Comparison of ENCODE assay signal across 14 mouse cellular contexts in the genomic region with DNA sequence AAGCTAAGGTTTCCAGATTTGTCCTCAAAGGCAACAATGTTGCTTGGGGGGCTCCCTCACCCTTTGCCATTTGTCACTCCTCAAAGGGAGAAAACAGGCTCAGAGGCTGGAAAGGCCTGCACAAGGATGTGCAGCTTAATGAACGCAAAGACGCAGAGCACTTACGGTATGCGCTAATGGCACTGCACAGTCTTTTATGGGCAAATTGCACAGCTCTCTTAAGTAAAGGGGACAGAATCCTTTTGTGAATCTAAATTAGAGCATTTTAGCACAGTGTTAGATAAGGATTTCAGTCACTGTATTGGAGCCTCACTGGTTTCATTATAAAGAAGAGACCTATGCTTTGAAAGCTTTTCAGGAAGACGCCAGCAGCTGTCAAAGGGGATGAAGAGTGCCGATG.
"Had no signal": no experiment of that assay in that cellular context is flagged by ENCODE, and none has a peak within 500 bp of the region (broad histone marks: within the 10 kb centered on the region; RNA-seq: fewer than 3 reads in every experiment).

No protein-coding gene starts in this region.

- ATAC-seq: liver, postnatal 0 days had no signal

- H3K9ac ChIP-seq: limb, embryonic 12.5 days; liver, embryonic 13.5 days; liver, postnatal 0 days; lung, embryonic 15.5 days; stomach, embryonic 15.5 days had no signal

- H3K27ac ChIP-seq: layer of hippocampus, adult 2 months; limb, embryonic 12.5 days; liver, embryonic 13.5 days; lung, embryonic 15.5 days; macrophage; stomach, embryonic 15.5 days had no signal

- DNase-seq: kidney, postnatal 10 days; kidney, postnatal 4 days; liver; liver, embryonic 13.5 days; liver, postnatal 0 days; lung, postnatal 14 days; midbrain, embryonic 14.5 days; thymus, postnatal 36 days had no signal

- H3K4me1 ChIP-seq: liver, embryonic 13.5 days; megakaryocyte, embryonic 14.5 days had no signal

- H3K9me3 ChIP-seq: limb, embryonic 12.5 days; liver, embryonic 13.5 days; lung, embryonic 15.5 days; megakaryocyte, embryonic 14.5 days; stomach, embryonic 15.5 days had no signal

- H3K27me3 ChIP-seq: limb, embryonic 12.5 days; liver, embryonic 13.5 days; lung, embryonic 15.5 days; stomach, embryonic 15.5 days had no signal

- H3K4me3 ChIP-seq: layer of hippocampus, adult 2 months; limb, embryonic 12.5 days; liver, embryonic 13.5 days; lung, embryonic 15.5 days; megakaryocyte, embryonic 14.5 days; stomach, embryonic 15.5 days had no signal

- H3K4me2 ChIP-seq: limb, embryonic 12.5 days; liver, embryonic 13.5 days; lung, embryonic 15.5 days; stomach, embryonic 15.5 days had no signal

- H3K36me3 ChIP-seq: limb, embryonic 12.5 days; lung, embryonic 15.5 days; stomach, embryonic 15.5 days had no signal
